Mouse (Mus musculus): ENCODE results near the gene Shld1. TPM values are rescaled to one million over a fixed set of nuclear protein-coding genes. Genes with fewer than 3 reads are reported as not detected.

Shld1 gene
- polyA plus RNA-seq, 1 experiment from 2014 or later, result 11.2 TPM

DNA sequence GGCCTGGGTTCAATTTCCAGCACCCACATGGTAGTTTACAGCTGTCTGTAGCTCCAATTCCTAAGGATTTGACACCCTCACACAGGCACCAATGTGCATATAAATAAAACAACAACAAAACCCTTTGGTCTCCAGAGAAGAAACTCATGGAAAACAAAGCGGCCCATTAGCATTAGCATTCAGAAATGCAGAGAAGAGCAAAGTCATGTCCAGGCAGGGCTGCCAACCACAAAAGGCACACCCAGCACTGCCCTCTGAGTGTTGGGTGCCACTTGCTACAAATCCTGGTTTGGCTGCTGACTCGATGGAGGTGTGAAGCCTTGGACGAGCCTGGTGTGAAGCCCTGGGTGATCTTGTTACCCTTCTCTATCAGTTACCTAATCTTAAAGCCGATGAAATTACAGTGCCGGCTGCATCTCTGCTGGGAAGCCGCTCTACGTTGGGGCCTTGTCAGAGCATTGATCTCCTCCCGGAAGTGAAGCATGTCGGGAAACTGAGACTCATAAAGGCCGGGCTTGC lies 37.3 kb upstream of the Shld1 start:
- no peak overlapping the region for H3K4me3 ChIP-seq (ENCODE audit: low read depth, low read length)
- H3K27ac ChIP-seq (ENCODE audit: low read depth, low read length), result no peak overlapping the region
- no peak overlapping the region for H3K9ac ChIP-seq (ENCODE audit: low read depth, low read length)
- no peaks in the 10 kb centered on the region for H3K4me1 ChIP-seq (replicated peaks; ENCODE audit: control insufficient read depth, insufficient read depth, low read length)
- WGBS, result 77% methylated on average over 10 of the region's 10 CpGs
- no peaks in the 10 kb centered on the region for H3K27me3 ChIP-seq (replicated peaks; ENCODE audit: control insufficient read depth, insufficient read depth, low read length)
- TF ChIP-seq CTCF (IDR thresholded peaks at IDR 0.05; ENCODE audit: low read depth), result no peak
- H3K4me2 ChIP-seq (replicated peaks; ENCODE audit: low read depth), result no peak overlapping the region
- no peaks in the 10 kb centered on the region for H3K36me3 ChIP-seq (ENCODE audit: control insufficient read depth, insufficient read depth)
- no peak for ATAC-seq
- no peaks in the 10 kb centered on the region for H3K9me3 ChIP-seq (ENCODE audit: control insufficient read depth)

DNA sequence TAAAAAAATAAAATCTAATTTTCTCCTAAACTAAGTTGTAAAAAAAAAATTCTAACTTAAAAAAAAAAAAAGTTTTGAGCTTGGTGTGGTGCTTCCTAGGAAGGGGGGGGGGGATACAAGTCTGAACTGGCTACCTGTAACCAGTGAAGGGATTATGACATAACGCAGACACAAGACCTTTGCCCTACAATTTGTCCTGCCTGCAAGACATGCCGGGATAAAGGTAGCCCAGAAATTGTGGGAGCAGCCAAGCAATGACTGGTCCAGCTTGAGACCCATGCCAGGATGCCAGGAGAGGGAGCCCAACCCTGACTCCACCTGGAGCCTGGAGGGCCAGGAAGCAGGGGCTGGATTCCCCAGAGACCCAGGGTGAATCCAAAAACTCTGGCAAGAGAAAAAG lies 36.2 kb upstream of the Shld1 start:
- H3K4me3 ChIP-seq (ENCODE audit: low read depth, low read length), result no peak overlapping the region
- no peaks in the 10 kb centered on the region for H3K27me3 ChIP-seq (replicated peaks; ENCODE audit: control insufficient read depth, insufficient read depth, low read length)
- H3K4me2 ChIP-seq (replicated peaks; ENCODE audit: low read depth), result no peak overlapping the region
- no peak overlapping the region for H3K9ac ChIP-seq (ENCODE audit: low read depth, low read length)
- ATAC-seq, result no peak
- no peaks in the 10 kb centered on the region for H3K4me1 ChIP-seq (replicated peaks; ENCODE audit: control insufficient read depth, insufficient read depth, low read length)
- no peak overlapping the region for H3K27ac ChIP-seq (ENCODE audit: low read depth, low read length)
- TF ChIP-seq CTCF (IDR thresholded peaks at IDR 0.05; ENCODE audit: low read depth), result no peak
- no peaks in the 10 kb centered on the region for H3K36me3 ChIP-seq (ENCODE audit: control insufficient read depth, insufficient read depth)
- WGBS, result 38% methylated on average over 2 of the region's 2 CpGs
- no peaks in the 10 kb centered on the region for H3K9me3 ChIP-seq (ENCODE audit: control insufficient read depth)

DNA sequence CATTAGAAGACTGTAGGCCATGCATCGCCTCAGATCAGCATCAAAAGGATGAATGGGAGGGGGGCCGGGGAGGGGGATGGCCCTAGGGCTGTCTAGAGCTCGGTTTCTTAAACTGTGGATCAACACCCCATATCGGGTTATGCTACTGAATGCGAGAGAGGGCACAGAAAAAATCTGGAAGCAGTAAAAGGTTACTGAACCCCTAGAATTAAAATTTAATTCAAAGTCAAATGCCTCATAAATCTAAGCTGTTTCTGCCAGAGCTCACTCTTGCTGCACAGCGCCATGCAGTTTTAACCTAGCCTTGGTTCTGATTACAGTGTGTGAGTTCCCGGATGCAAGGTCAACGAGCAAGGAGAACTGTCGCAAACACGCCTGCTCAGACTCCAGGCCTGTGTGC lies 34.3 kb upstream of the Shld1 start:
- Histone ChIP-seq H3K9me3 (ENCODE audit: control insufficient read depth) (no peaks in the 10 kb centered on the region), H3K27me3 (replicated peaks; ENCODE audit: control insufficient read depth, insufficient read depth, low read length) (no peaks in the 10 kb centered on the region), H3K4me1 (replicated peaks; ENCODE audit: control insufficient read depth, insufficient read depth, low read length) (no peaks in the 10 kb centered on the region), H3K4me3 (ENCODE audit: low read depth, low read length) (no peak overlapping the region), H3K4me2 (replicated peaks; ENCODE audit: low read depth) (no peak overlapping the region), H3K27ac (ENCODE audit: low read depth, low read length) (no peak overlapping the region), H3K9ac (ENCODE audit: low read depth, low read length) (no peak overlapping the region), H3K36me3 (ENCODE audit: control insufficient read depth, insufficient read depth) (no peaks in the 10 kb centered on the region)
- 51% methylated on average over 10 of the region's 10 CpGs for WGBS
- ATAC-seq, result no peak
- TF ChIP-seq CTCF (IDR thresholded peaks at IDR 0.05; ENCODE audit: low read depth), result no peak

DNA sequence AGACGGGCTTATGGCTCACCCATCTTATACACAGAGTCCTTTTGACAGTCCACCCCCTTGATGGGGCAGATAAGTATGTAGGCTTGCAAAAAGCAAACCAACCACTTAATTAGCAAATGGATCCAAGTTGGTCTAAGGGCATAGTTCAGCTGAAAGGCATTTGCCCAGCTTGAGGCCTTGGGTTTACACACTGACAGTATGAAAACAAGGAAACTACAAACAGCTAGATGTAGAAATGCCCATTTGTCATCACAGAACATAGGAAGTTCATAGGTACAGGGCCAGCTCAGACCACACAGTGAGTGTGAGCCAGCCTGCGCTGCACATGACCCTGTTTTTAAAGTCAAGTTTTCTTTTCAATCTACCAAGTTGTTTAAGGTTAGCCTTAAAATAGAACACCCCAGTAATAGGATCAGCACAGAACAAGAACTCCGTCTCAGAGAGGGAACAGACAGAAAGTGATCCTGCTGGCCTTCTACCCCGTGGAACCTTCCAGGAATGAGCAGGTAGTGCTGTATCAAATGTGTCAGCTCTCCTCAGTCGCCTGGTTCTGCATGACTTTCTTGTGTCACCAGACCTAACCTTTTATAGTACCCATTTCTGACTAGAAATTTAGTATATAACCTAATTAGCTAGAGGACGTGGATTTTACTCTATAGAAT lies 31.8 kb upstream of the Shld1 start:
- no peak overlapping the region for H3K4me3 ChIP-seq (ENCODE audit: low read depth, low read length)
- H3K27me3 ChIP-seq (replicated peaks; ENCODE audit: control insufficient read depth, insufficient read depth, low read length), result no peaks in the 10 kb centered on the region
- no peak overlapping the region for H3K4me2 ChIP-seq (replicated peaks; ENCODE audit: low read depth)
- no peak overlapping the region for H3K9ac ChIP-seq (ENCODE audit: low read depth, low read length)
- 82% methylated on average over 6 of the region's 6 CpGs for WGBS
- no peak overlapping the region for H3K27ac ChIP-seq (ENCODE audit: low read depth, low read length)
- no peaks in the 10 kb centered on the region for H3K9me3 ChIP-seq (ENCODE audit: control insufficient read depth)
- TF ChIP-seq CTCF (IDR thresholded peaks at IDR 0.05; ENCODE audit: low read depth), result no peak
- no peaks in the 10 kb centered on the region for H3K4me1 ChIP-seq (replicated peaks; ENCODE audit: control insufficient read depth, insufficient read depth, low read length)
- no peaks in the 10 kb centered on the region for H3K36me3 ChIP-seq (ENCODE audit: control insufficient read depth, insufficient read depth)
- no peak for ATAC-seq

DNA sequence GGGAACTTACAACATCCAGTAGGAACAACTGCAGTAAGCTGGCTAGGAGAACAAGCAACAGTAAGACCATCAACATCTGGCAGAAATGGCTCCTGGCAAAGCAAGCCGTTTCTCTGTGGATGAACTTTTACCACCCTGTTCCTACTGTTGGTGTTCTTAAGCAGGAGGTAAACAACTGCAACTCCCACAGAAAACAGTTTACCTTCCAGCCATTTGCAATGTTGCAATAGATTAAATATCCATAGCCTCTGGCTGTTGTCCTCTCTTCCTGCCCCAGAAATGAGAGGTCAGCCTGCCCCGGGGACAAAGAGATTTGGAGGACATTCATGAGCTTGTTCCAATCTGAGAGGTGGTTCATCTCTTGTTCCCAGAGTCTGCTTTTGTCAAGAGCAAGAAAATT lies 29.5 kb upstream of the Shld1 start:
- Histone ChIP-seq H3K4me1 (replicated peaks; ENCODE audit: control insufficient read depth, insufficient read depth, low read length) (no peaks in the 10 kb centered on the region), H3K4me3 (ENCODE audit: low read depth, low read length) (no peak overlapping the region)
- WGBS, result 75% methylated on average over 2 of the region's 2 CpGs

DNA sequence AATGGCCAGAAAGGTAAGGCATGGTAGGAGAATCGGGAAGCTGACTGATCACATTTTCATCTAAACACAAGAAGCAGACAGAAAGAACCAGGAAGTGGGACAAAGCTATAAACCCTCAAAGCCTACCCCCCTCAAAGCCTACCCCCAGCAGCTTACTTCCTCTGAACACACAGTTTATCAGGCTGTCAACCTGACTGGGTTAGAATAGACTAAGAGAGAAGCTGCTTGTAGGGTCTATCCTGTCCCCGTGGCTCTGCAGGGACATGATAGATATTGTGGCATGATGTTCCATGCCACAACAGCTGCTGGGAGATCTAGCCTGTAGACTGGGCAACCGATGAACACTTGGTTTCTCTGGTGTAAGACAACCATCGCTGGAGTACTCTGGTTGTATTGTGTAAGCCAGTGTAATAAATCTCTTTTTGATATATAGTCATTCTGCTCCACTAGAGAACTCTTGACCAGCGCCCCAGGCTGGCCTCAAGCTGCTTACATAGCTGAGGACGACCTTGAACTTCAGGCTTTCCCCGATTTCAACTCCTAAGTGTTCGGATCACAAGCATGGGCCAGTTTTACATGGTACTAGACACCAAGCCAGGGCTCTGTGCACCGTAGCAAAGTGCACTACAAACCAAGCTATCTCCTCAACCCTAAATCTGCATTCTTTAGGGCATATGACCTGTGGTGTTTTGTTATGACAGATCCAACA lies 28.2 kb upstream of the Shld1 start:
- Histone ChIP-seq H3K27ac (ENCODE audit: low read depth, low read length) (no peak overlapping the region), H3K4me2 (replicated peaks; ENCODE audit: low read depth) (no peak overlapping the region), H3K9me3 (ENCODE audit: control insufficient read depth) (no peaks in the 10 kb centered on the region), H3K4me3 (ENCODE audit: low read depth, low read length) (no peak overlapping the region), H3K4me1 (replicated peaks; ENCODE audit: control insufficient read depth, insufficient read depth, low read length) (no peaks in the 10 kb centered on the region), H3K36me3 (ENCODE audit: control insufficient read depth, insufficient read depth) (no peaks in the 10 kb centered on the region), H3K9ac (ENCODE audit: low read depth, low read length) (no peak overlapping the region), H3K27me3 (replicated peaks; ENCODE audit: control insufficient read depth, insufficient read depth, low read length) (no peaks in the 10 kb centered on the region)
- WGBS, result 66% methylated on average over 9 of the region's 9 CpGs
- ATAC-seq, result no peak
- no peak for TF ChIP-seq CTCF (IDR thresholded peaks at IDR 0.05; ENCODE audit: low read depth)

More for the DNA sequence above, 29.5 kb upstream of the Shld1 start:
- H3K9me3 ChIP-seq (ENCODE audit: control insufficient read depth), result no peaks in the 10 kb centered on the region
- H3K9ac ChIP-seq (ENCODE audit: low read depth, low read length), result no peak overlapping the region
- no peak for TF ChIP-seq CTCF (IDR thresholded peaks at IDR 0.05; ENCODE audit: low read depth)
- H3K27me3 ChIP-seq (replicated peaks; ENCODE audit: control insufficient read depth, insufficient read depth, low read length), result no peaks in the 10 kb centered on the region
- no peak overlapping the region for H3K27ac ChIP-seq (ENCODE audit: low read depth, low read length)
- H3K4me2 ChIP-seq (replicated peaks; ENCODE audit: low read depth), result no peak overlapping the region
- no peaks in the 10 kb centered on the region for H3K36me3 ChIP-seq (ENCODE audit: control insufficient read depth, insufficient read depth)
- ATAC-seq, result no peak
